Mouse (Mus musculus) kidney, adult 2 months (tissue): ENCODE measurements around the gene D630023F18Rik.

ENCODE experiments used
- CTCF ChIP-seq: fragments of 200-500 bp; conservative IDR thresholded peaks from 2 replicates; pipeline ENCODE4 v1.5.1; 2011; ENCODE audit warnings: low read depth, mild to moderate bottlenecking, control low read depth, low read length, moderate library complexity, mixed read lengths; ENCODE audit not compliant: insufficient read depth, insufficient read length
- POLR2A ChIP-seq: fragments of 200-500 bp; IDR thresholded peaks from one replicate; pipeline ENCODE4 v1.6.1; 2011; ENCODE audit warnings: low read depth, low read length, control low read depth

- TF ChIP-seq CTCF (no peak), POLR2A (no peak)
These were observed 55.2 kb downstream of the D630023F18Rik start for GRCm38 (mm10) chr1:65067842-65068241.
